Mouse (Mus musculus) neural tube, embryonic 11.5 days (tissue): ENCODE data around the gene Mbd6. TPM values are rescaled to one million over a fixed set of nuclear protein-coding genes. Genes with fewer than 3 reads are reported as not detected.
A peak's percentile ranks its signal among the peaks of the same experiment; 100 is the strongest.

Experiments
- ATAC-seq: fragments of 200-750 bp; cut with Nextera tagmentation; 2 replicates; pipeline ENCODE4 v1.8.0; 2017; ENCODE audit warnings: moderate number of reproducible peaks, mild to moderate bottlenecking, moderate TSS enrichment, moderate library complexity; ENCODE audit not compliant: insufficient read depth, low FRiP score, low TSS enrichment
- DNase-seq: peaks from one replicate; pipeline ENCODE4 v3.0.0-alpha.2; 2015; ENCODE audit warnings: low spot score
- H3K27ac ChIP-seq: fragments of 300-500 bp; sonication (generic); 2 replicates; pipeline ENCODE4 v1.5.1; 2014; ENCODE audit warnings: low read depth, mild to moderate bottlenecking, low read length
- H3K27me3 ChIP-seq: fragments of 300-500 bp; sonication (generic); 2 replicates; pipeline ENCODE4 v1.6.1; 2014; ENCODE audit warnings: mild to moderate bottlenecking, low read length, mixed read lengths; ENCODE audit not compliant: control insufficient read depth, insufficient read depth
- H3K36me3 ChIP-seq: fragments of 300-500 bp; sonication (generic); 2 replicates; pipeline ENCODE4 v1.6.1; 2014; ENCODE audit warnings: mild to moderate bottlenecking, low read length, moderate library complexity, mixed read lengths; ENCODE audit not compliant: control insufficient read depth, insufficient read depth
- H3K4me1 ChIP-seq: fragments of 300-500 bp; sonication (generic); 2 replicates; pipeline ENCODE4 v1.6.1; 2014; ENCODE audit warnings: low read length, mixed read lengths; ENCODE audit not compliant: control insufficient read depth, insufficient read depth
- H3K4me2 ChIP-seq: fragments of 300-500 bp; sonication (generic); 2 replicates; pipeline ENCODE4 v1.6.1; 2014; ENCODE audit warnings: low read depth, mild to moderate bottlenecking, moderate library complexity
- H3K4me3 ChIP-seq: fragments of 300-500 bp; sonication (generic); 2 replicates; pipeline ENCODE4 v1.5.1; 2014; ENCODE audit warnings: low read depth, low read length
- H3K9ac ChIP-seq: fragments of 300-500 bp; sonication (generic); 2 replicates; pipeline ENCODE4 v1.6.1; 2014; ENCODE audit warnings: mild to moderate bottlenecking, low read length
- H3K9me3 ChIP-seq: fragments of 300-500 bp; sonication (generic); 2 replicates; pipeline ENCODE4 v1.6.1; 2016; ENCODE audit warnings: low read length; ENCODE audit not compliant: control insufficient read depth
- WGBS: fragments of 180-500 bp; shearing (Covaris S2); extraction: QIAGEN DNeasy Blood & Tissue Kit; methylation state at CpG from one replicate; pipeline ENCODE4 v1.1.7; 2014; 5-methylcytosine and 5-hydroxymethylcytosine counted together
- polyA plus RNA-seq: library from polyadenylated mRNA; unstranded; fragments of >200 nt; fragmentation: Nextera tagmentation; extraction: Ambion mirVana; gene quantifications from 2 replicates; pipeline ENCODE4 v1.2.1, GENCODE M21; 2014

Mbd6 gene
- polyA plus RNA-seq, 1 experiment from 2014 or later: 17.6 TPM

DNA sequence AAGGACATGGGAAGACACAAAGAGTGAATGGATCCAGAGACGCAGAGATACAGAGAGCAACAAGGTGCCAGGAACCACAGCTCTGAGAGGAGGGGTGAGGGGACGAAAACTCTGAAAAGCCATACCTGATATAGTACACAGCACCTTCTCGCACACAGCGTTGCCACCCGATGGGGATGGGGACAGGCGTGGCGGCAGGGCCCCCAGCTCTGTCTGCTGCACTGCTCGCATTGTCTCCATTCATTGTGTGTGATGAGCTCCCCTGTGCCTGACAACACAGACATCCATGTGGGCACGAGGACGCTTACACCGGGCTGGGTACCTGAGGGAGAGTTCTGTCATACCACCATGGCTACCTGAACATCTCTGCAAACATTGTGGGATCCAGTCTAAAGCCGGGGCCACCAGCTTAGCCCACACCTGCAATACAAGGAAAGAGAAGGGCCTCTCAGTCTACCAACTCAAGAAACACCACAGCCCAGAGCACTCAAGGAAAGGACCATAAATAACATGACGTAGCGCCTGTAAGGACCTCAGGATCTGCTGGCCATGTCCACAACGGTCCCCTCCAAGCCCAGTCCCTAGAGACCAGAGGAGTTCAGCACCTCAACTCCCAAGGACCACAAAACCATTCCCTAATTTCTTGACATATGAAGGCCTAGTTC lies 1.4 kb downstream of the Mbd6 start:
- Histone ChIP-seq H3K36me3 (peaks cover 25% of the 10 kb centered on the region), H3K9me3 (no peaks in the 10 kb centered on the region), H3K4me2 (peak overlapping the region; percentile 91), H3K9ac (peak overlapping the region; percentile 85), H3K27ac (peak overlapping the region; percentile 90; the same call in 1 of the 2 replicates), H3K4me1 (peaks cover 34% of the 10 kb centered on the region), H3K27me3 (no peaks in the 10 kb centered on the region), H3K4me3 (peak overlapping the region; percentile 80)
- ATAC-seq (no peak), DNase-seq (no peak)
- WGBS: 71% methylated on average over 15 of the region's 15 CpGs

DNA sequence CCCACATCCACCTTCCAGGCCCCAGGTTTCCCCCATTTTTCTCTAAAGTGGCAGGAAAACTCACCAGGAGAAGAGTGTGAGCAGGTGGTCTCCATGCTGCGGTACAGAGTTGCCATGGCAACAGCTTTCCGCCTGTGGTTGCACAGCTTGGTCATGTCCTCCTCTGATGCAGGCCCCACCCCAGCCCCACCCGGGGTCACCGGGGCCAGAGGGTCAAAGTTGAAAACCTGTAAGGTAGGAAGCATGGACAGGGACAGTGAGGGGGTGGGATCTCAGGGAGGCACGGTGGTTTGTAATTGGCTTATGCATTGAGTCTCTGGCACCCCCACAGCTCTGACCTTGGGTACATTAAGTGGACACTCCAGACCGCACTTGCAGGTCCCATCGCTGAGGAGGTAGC lies 2.1 kb downstream of the Mbd6 start:
- Histone ChIP-seq H3K9ac (peak overlapping the region; percentile 85; the same call in 1 of the 2 replicates), H3K4me1 (peaks cover 28% of the 10 kb centered on the region), H3K27me3 (no peaks in the 10 kb centered on the region), H3K4me2 (peak overlapping the region; percentile 91), H3K4me3 (peak overlapping the region; percentile 80; the same call in 1 of the 2 replicates), H3K9me3 (no peaks in the 10 kb centered on the region), H3K27ac (0 out of 2 replicates have a peak overlapping the region, but pooled peaks have one; percentile 35), H3K36me3 (peaks cover 29% of the 10 kb centered on the region)
- ATAC-seq (no peak), DNase-seq (peak; percentile 40)
- 59% methylated on average over 7 of the region's 7 CpGs for WGBS

DNA sequence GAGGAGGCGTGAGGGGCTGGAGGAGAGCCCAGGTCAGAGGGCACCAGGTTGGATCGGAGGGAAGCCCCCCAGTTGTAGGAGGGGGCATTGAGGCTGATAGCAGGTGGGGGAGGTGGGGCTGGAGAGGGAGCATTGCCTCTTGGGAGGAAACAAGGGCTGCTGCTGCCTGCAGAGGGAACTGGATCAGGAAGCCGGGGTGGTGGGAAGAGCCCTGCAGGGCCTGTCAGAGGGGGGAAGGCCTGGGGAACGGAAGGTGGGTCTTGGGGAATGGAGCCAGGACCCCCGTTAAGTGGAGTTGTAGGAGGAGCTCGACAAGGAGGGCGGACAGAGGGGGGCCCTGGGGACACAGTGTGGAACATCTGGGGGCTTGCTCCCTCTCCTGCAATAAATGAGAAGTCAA lies 2.6 kb downstream of the Mbd6 start:
- no peak overlapping the region for H3K4me3 ChIP-seq
- DNase-seq (no peak), ATAC-seq (no peak)
- H3K27me3 ChIP-seq: no peaks in the 10 kb centered on the region
- H3K4me2 ChIP-seq: peak overlapping the region; percentile 91; the same call in 1 of the 2 replicates
- peak overlapping the region; percentile 35; the same call in 1 of the 2 replicates for H3K27ac ChIP-seq
- no peak overlapping the region; the same call in 1 of the 2 replicates for H3K9ac ChIP-seq
- H3K4me1 ChIP-seq: peaks cover 24% of the 10 kb centered on the region
- WGBS: 78% methylated on average over 7 of the region's 7 CpGs
- H3K36me3 ChIP-seq: peaks cover 35% of the 10 kb centered on the region
- H3K9me3 ChIP-seq: no peaks in the 10 kb centered on the region

DNA sequence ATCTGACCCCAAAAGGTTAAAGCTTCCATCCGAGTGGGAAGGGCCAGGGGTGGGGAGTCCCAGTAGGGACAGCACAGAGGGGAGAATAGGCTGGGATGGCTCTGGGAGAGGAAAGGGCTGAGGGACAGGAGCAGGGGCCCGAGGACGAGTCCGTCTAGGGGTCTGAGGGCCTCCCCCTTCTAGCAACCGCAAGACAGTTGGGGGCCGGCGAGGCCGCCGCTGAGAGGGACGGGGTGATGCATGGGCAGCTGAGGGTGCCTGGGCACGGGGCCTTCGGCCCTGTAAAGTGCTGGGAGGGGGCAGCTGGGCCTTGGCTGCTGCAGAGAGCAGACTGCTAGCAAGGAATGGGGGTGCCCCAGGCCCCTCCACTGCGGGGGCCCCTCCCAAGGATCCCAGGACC lies 3.2 kb downstream of the Mbd6 start:
- ATAC-seq: no peak

DNA sequence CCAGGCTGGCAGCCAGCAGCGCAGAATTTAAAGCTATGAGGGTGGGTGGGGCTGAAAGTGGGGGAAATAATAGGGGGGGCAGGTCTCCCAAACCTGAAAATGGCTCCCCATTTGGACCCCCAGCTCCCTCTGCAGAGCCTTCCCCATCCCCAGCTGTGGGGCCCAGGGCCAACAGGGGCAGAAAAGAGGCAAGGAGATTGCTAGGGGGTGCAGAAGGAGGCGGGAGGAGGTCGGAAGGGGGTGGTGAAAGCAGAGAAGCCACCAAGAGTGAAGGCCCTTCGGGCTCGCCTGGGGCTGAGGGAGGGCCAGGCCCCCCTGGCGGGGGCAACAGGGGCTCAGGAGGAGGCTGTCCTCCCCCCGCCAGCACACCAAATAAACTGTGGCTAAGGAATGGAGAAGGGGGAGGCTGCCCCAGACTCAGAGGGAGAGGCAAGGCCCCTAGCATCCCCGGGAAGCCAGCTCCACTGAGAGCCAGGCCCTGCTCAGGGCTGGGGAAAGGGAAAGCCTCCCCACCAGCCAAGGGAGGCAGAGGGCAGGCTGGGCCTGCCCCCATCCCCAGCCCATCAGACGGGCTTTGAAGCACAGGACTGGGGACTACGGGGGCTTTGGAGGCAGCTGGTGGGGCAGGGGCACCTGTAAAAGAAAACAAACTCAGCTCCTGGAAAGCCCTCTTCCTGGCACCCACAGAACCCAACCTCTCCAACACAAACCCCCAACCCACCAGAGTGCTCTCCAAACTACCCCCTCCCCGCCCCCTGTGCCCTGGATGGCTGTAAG lies 3.9 kb downstream of the Mbd6 start:
- Histone ChIP-seq H3K27ac (no peak overlapping the region; the same call in 1 of the 2 replicates), H3K27me3 (no peaks in the 10 kb centered on the region), H3K4me1 (peaks cover 23% of the 10 kb centered on the region), H3K9ac (no peak overlapping the region), H3K4me3 (no peak overlapping the region), H3K4me2 (no peak overlapping the region), H3K36me3 (peaks cover 37% of the 10 kb centered on the region), H3K9me3 (no peaks in the 10 kb centered on the region)
- WGBS: 85% methylated on average over 10 of the region's 11 CpGs
- DNase-seq: no peak
- ATAC-seq: no peak

More for the DNA sequence above, 3.2 kb downstream of the Mbd6 start:
- DNase-seq: no peak
- no peak overlapping the region for H3K9ac ChIP-seq
- 74% methylated on average over 12 of the region's 13 CpGs for WGBS
- H3K27me3 ChIP-seq: no peaks in the 10 kb centered on the region
- no peak overlapping the region for H3K4me3 ChIP-seq
- H3K9me3 ChIP-seq: no peaks in the 10 kb centered on the region
- H3K4me1 ChIP-seq: peaks cover 24% of the 10 kb centered on the region
- peaks cover 37% of the 10 kb centered on the region for H3K36me3 ChIP-seq
- no peak overlapping the region for H3K27ac ChIP-seq
- H3K4me2 ChIP-seq: no peak overlapping the region

DNA sequence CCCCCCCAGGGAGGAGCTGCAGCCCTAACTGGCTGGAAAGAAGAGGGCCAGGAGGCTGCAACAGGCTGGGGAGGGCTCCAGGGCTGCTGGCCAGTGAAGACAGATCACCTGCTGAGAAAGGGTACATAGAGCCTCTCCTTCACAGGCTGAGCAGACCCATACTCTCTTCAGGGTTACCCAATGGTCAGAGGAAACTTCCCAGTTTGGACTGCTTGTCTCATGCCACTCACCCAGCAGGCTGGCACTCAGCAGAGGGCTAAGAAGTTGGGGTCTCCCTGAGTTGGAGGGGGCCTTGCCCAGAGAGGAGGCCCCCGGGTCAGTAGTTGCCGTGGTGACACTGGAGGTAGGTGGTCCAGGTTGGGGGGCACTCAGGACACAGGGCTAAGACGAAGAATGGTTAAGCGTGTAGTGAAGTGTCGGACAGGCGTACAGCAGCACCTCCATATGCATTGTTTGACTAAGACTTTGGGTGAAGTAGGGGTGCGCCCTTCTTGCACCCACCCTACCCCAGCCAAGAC lies 4.7 kb downstream of the Mbd6 start:
- H3K36me3 ChIP-seq: peaks cover 40% of the 10 kb centered on the region
- H3K27ac ChIP-seq: no peak overlapping the region

DNA sequence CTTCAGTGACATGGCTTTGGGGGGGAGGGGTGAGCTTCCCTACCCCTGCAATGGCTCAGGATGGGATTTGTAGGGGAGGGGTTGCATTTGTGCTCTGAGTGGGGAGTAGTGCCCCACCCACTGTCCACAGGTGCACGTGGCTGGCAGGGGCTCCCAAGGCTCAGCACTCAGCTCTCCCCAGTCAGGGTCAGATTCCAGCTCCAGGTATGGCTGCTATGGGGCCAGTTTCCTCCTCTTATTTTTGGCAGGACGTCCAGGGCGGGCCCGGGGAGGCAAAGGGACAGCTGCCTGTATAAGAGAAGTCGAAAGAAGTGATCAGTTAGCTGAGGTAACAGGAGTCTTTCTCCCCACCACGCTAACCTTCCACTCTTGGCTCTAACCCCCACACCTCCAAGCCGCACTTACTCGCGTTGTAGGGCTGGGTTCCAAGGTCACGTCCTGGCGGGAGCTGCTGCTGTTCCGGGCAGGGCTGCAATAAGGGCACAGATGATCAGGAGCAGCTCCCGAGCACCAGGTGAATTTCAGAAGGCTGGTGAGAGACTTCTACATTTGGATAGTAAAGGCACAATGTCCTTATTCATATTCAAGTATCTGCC lies 6.1 kb downstream of the Mbd6 start:
- no peak overlapping the region for H3K27ac ChIP-seq
- H3K27me3 ChIP-seq: no peaks in the 10 kb centered on the region
- H3K9ac ChIP-seq: no peak overlapping the region
- peaks cover 16% of the 10 kb centered on the region for H3K4me1 ChIP-seq
- H3K36me3 ChIP-seq: peaks cover 49% of the 10 kb centered on the region
- no peaks in the 10 kb centered on the region for H3K9me3 ChIP-seq
- H3K4me3 ChIP-seq: no peak overlapping the region
- ATAC-seq: no peak
- no peak for DNase-seq
- WGBS: 86% methylated on average over 13 of the region's 13 CpGs
- H3K4me2 ChIP-seq: no peak overlapping the region

More for the DNA sequence above, 4.7 kb downstream of the Mbd6 start:
- 93% methylated on average over 7 of the region's 7 CpGs for WGBS
- Histone ChIP-seq H3K4me2 (no peak overlapping the region), H3K4me1 (peaks cover 19% of the 10 kb centered on the region), H3K9me3 (no peaks in the 10 kb centered on the region), H3K9ac (no peak overlapping the region), H3K27me3 (no peaks in the 10 kb centered on the region), H3K4me3 (no peak overlapping the region)
- DNase-seq (no peak), ATAC-seq (no peak)

DNA sequence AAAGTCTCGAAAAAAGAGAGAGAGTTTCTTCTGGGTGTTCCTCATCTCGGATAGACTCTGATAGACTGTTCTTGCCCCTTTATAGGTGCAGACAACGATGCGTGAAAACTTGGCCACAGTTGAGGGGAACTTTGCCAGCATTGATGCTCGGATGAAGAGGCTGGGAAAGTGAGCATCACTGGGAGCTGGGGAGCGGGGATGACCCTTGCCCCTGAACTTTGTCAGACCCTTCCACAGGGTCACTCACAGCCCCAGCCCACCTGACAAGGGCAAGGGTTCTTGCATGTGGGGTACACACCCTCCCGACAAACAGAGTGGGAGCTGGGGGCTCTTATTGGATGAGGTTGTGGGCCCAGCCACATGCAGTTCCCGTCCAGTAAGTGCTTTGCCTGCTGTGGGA lies 7.5 kb downstream of the Mbd6 start:
- peaks cover 50% of the 10 kb centered on the region for H3K36me3 ChIP-seq
- H3K4me1 ChIP-seq: peaks cover 2% of the 10 kb centered on the region
- H3K4me2 ChIP-seq: no peak overlapping the region
- no peak overlapping the region for H3K27ac ChIP-seq
- 91% methylated on average over 8 of the region's 8 CpGs for WGBS
- no peaks in the 10 kb centered on the region for H3K27me3 ChIP-seq
- no peaks in the 10 kb centered on the region for H3K9me3 ChIP-seq
- ATAC-seq (no peak), DNase-seq (no peak)
- H3K9ac ChIP-seq: no peak overlapping the region
- H3K4me3 ChIP-seq: no peak overlapping the region
